Mouse (Mus musculus): ENCODE results near the gene Ptger1. TPM values are rescaled to one million over a fixed set of nuclear protein-coding genes. Genes with fewer than 3 reads are reported as not detected.
A peak's percentile ranks its signal among the peaks of the same experiment; 100 is the strongest.

Ptger1 gene
- polyA plus RNA-seq, 1 experiment = 0.78 TPM

DNA sequence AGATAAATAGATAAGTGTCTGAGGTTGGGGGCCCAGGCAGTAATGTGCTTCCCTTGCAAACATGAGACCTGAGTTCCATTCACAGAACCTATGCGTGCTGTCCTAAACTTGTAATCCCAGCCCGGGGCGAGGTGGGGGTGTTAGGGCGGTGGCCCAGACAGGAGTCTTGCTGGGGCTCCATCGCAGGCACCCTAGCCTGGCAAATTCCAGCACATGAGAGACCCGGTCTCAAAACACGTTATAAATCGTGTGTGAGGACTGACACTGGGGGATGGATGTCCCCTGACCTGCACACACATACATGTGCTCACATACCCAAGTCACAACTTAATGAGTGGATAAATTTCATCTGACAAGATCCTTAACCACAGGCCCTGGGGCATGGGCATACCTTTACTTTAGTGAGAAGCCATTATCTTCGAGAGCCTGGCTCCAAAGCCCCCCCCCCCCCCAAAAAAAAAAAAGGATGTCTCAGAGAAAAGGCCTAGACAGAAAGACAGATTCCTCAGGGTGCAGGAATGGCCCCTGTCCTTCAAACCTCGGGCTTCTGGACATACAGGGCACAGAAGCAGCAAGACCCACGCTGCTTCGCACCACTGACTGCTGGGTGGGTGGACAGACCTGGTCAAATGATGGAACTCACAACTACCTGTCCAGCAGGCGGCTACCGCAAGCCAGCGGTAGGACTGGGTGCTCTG lies 44.6 kb upstream of the Ptger1 start:
- peak overlapping the region; percentile 90 for H3K4me2 ChIP-seq (ENCODE audit: low read depth)
- no peaks in the 10 kb centered on the region for H3K36me3 ChIP-seq (ENCODE audit: control insufficient read depth, insufficient read depth)
- no peaks in the 10 kb centered on the region for H3K27me3 ChIP-seq (ENCODE audit: control insufficient read depth, insufficient read depth, insufficient read length)
- H3K79me2 ChIP-seq (ENCODE audit: control insufficient read depth, insufficient read depth) = no peaks in the 10 kb centered on the region
- no peak overlapping the region for H3K4me3 ChIP-seq
- TF ChIP-seq MAX (IDR thresholded peaks at IDR 0.05; ENCODE audit: low read depth) (no peak), POLR2A (IDR thresholded peaks at IDR 0.05; ENCODE audit: insufficient read length, low read depth) (no peak), USF1 (IDR thresholded peaks at IDR 0.05; ENCODE audit: low read depth) (no peak), REST (IDR thresholded peaks at IDR 0.05; ENCODE audit: insufficient read depth, insufficient read length) (no peak), CEBPB (IDR thresholded peaks at IDR 0.05; ENCODE audit: insufficient read depth, poor library complexity, severe bottlenecking) (no peak), TCF12 (IDR thresholded peaks at IDR 0.05; ENCODE audit: insufficient read depth, poor library complexity, severe bottlenecking) (no peak), MYOG (IDR thresholded peaks at IDR 0.05; ENCODE audit: control insufficient read depth in 1 of 3, insufficient read depth in 1 of 3, insufficient read length in 2 of 3, low read depth in 2 of 3) (no peak), POLR2AphosphoS2 (IDR thresholded peaks at IDR 0.05; ENCODE audit: insufficient read length, low read depth) (no peak)
- H3ac ChIP-seq (ENCODE audit: control insufficient read depth, insufficient read length) = no peak overlapping the region

DNA sequence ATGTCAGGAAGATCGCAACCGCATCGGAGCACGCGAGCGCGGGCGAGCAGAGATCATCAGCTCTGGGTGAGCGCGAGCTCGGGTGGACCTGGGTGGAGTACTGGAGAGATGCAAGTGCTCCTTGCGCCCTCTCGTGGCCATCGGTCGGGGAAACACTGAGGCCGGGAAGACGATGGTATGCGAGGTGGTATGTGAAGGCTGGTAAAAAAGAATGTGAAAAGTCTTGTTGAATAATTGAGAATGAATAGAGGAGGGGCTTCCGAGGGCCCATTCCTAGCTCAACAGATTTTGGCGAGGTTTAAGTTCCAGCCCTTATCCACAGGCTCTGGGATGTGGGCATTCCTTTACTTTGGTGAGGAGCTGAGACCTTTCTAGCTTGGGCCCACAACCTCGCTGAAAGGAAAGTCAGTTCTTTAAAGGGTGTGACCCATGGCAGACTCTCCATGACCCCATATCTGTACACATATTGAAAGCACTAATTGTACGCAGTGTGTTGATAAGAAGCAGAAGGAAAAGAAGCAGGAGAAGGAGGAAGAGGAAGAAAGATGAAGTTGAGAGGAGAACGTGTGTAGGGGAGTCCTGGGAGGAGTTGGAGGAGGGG lies 44.0 kb upstream of the Ptger1 start:
- no peaks in the 10 kb centered on the region for H3K79me2 ChIP-seq (ENCODE audit: control insufficient read depth, insufficient read depth)
- no peak overlapping the region for H3ac ChIP-seq (ENCODE audit: control insufficient read depth, insufficient read length)
- TF ChIP-seq POLR2A (IDR thresholded peaks at IDR 0.05; ENCODE audit: insufficient read length, low read depth) (no peak), CEBPB (IDR thresholded peaks at IDR 0.05; ENCODE audit: insufficient read depth, poor library complexity, severe bottlenecking) (no peak), MYOD1 (IDR thresholded peaks at IDR 0.05; ENCODE audit: control insufficient read depth in 1 of 3, insufficient read length in 2 of 3, low read depth in 2 of 3) (no peak), SRF (IDR thresholded peaks at IDR 0.05; ENCODE audit: control insufficient read depth, insufficient read length, low read depth) (no peak), MAX (IDR thresholded peaks at IDR 0.05; ENCODE audit: low read depth) (no peak), TCF3 (IDR thresholded peaks at IDR 0.05; ENCODE audit: insufficient read length, low read depth) (no peak), USF1 (IDR thresholded peaks at IDR 0.05; ENCODE audit: low read depth) (no peak), POLR2AphosphoS2 (IDR thresholded peaks at IDR 0.05; ENCODE audit: insufficient read length, low read depth) (no peak), TCF12 (IDR thresholded peaks at IDR 0.05; ENCODE audit: insufficient read depth, poor library complexity, severe bottlenecking) (no peak), REST (IDR thresholded peaks at IDR 0.05; ENCODE audit: insufficient read depth, insufficient read length) (no peak), MYOG (IDR thresholded peaks at IDR 0.05; ENCODE audit: control insufficient read depth in 1 of 3, insufficient read depth in 1 of 3, insufficient read length in 2 of 3, low read depth in 2 of 3) (no peak), E2F4 (IDR thresholded peaks at IDR 0.05; ENCODE audit: insufficient read depth) (no peak)
- H3K36me3 ChIP-seq (ENCODE audit: control insufficient read depth, insufficient read depth) = no peaks in the 10 kb centered on the region
- H3K27me3 ChIP-seq (ENCODE audit: control insufficient read depth, insufficient read depth, insufficient read length) = no peaks in the 10 kb centered on the region
- H3K4me2 ChIP-seq (ENCODE audit: low read depth) = peak overlapping the region; percentile 90
- no peak overlapping the region for H3K4me3 ChIP-seq

DNA sequence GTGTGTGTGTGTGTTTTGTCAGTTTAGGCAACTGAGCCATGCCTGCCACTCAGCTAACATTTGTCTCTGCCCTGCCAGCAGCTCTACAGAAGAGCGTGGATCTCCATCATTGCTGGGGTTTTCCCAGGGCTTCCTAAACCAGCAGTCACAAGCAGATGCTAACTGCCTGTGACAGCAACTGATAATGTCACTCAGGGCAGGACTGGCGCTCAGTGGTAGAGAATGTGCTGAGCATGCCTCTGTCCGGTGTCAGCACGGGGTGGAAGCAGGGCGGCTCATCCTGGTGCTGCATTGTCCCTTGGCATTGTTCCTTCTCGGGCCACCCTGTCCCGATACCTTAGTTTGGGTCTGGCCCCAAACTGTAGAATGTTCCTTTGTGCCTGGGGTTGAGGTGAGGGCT lies 42.9 kb upstream of the Ptger1 start:
- no peaks in the 10 kb centered on the region for H3K79me2 ChIP-seq (ENCODE audit: control insufficient read depth, insufficient read depth)
- H3K36me3 ChIP-seq (ENCODE audit: control insufficient read depth, insufficient read depth) = no peaks in the 10 kb centered on the region
- no peak overlapping the region for H3K4me3 ChIP-seq
- H3ac ChIP-seq (ENCODE audit: control insufficient read depth, insufficient read length) = no peak overlapping the region
- no peak overlapping the region for H3K4me2 ChIP-seq (ENCODE audit: low read depth)
- H3K27me3 ChIP-seq (ENCODE audit: control insufficient read depth, insufficient read depth, insufficient read length) = no peaks in the 10 kb centered on the region
- TF ChIP-seq MYOG (IDR thresholded peaks at IDR 0.05; ENCODE audit: control insufficient read depth in 1 of 3, insufficient read depth in 1 of 3, insufficient read length in 2 of 3, low read depth in 2 of 3) = no peak
- TF ChIP-seq TCF12 (IDR thresholded peaks at IDR 0.05; ENCODE audit: insufficient read depth, poor library complexity, severe bottlenecking) = no peak
- no peak for TF ChIP-seq TCF3 (IDR thresholded peaks at IDR 0.05; ENCODE audit: insufficient read length, low read depth)
- TF ChIP-seq USF1 (IDR thresholded peaks at IDR 0.05; ENCODE audit: low read depth) = no peak
- no peak for TF ChIP-seq CEBPB (IDR thresholded peaks at IDR 0.05; ENCODE audit: insufficient read depth, poor library complexity, severe bottlenecking)
- TF ChIP-seq POLR2AphosphoS2 (IDR thresholded peaks at IDR 0.05; ENCODE audit: insufficient read length, low read depth) = no peak

DNA sequence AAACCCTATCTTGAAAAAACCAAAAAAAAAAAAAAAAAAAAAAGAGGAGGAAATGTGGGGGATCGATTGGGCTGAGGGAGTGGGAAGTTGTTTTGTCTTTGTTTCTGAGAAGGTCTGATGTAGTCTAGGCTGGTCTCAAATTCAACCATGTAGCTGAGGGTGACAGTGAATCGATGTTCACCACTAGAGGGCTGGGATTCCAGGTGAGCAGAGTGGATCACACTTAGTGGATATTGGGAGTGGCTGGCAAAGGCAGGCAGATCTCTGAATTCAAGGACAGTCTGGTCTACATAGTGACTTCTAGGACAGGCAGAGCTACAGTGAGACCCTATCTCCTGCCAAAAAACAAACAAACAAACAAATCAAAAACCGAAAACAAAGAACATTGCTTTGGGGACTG lies 41.7 kb upstream of the Ptger1 start:
- Histone ChIP-seq H3K79me2 (ENCODE audit: control insufficient read depth, insufficient read depth) (no peaks in the 10 kb centered on the region), H3K4me3 (no peak overlapping the region), H3K4me2 (ENCODE audit: low read depth) (no peak overlapping the region), H3K27me3 (ENCODE audit: control insufficient read depth, insufficient read depth, insufficient read length) (no peaks in the 10 kb centered on the region), H3ac (ENCODE audit: control insufficient read depth, insufficient read length) (no peak overlapping the region), H3K36me3 (ENCODE audit: control insufficient read depth, insufficient read depth) (no peaks in the 10 kb centered on the region)
- TF ChIP-seq SRF (IDR thresholded peaks at IDR 0.05; ENCODE audit: control insufficient read depth, insufficient read length, low read depth) (no peak), E2F4 (IDR thresholded peaks at IDR 0.05; ENCODE audit: insufficient read depth) (no peak), REST (IDR thresholded peaks at IDR 0.05; ENCODE audit: insufficient read depth, insufficient read length) (no peak), POLR2AphosphoS2 (IDR thresholded peaks at IDR 0.05; ENCODE audit: insufficient read length, low read depth) (no peak), MAX (IDR thresholded peaks at IDR 0.05; ENCODE audit: low read depth) (no peak), TCF3 (IDR thresholded peaks at IDR 0.05; ENCODE audit: insufficient read length, low read depth) (no peak), CEBPB (IDR thresholded peaks at IDR 0.05; ENCODE audit: insufficient read depth, poor library complexity, severe bottlenecking) (no peak)

Data from myocyte (in vitro differentiated cells).